Mouse (Mus musculus) heart, embryonic 10.5 days (tissue): ENCODE measurements at regions not wholly inside any gene's neighbourhood (a gene's known extent, or its start where the extent isn't known, plus 50 kb on each side); places are given as distances from the start of the nearest gene placed in this dataset.
A peak's percentile ranks its signal among the peaks of the same experiment; 100 is the strongest.

Source experiments
- DNase-seq: peaks from one replicate; pipeline ENCODE4 v3.0.0-alpha.2; 2017; ENCODE audit warnings: low spot score
- H3K27ac ChIP-seq: fragments of 300-500 bp; sonication (generic); 2 replicates; pipeline ENCODE4 v1.5.1; 2016; ENCODE audit warnings: mild to moderate bottlenecking
- H3K27me3 ChIP-seq: fragments of 300-500 bp; sonication (generic); 2 replicates; pipeline ENCODE4 v1.6.1; 2016; ENCODE audit warnings: mild to moderate bottlenecking; ENCODE audit not compliant: poor library complexity, insufficient read depth, severe bottlenecking
- H3K36me3 ChIP-seq: fragments of 300-500 bp; sonication (generic); 2 replicates; pipeline ENCODE4 v1.6.1; 2016; ENCODE audit warnings: mild to moderate bottlenecking, moderate library complexity
- H3K4me1 ChIP-seq: fragments of 300-500 bp; sonication (generic); 2 replicates; pipeline ENCODE4 v1.6.1; 2016; ENCODE audit warnings: mild to moderate bottlenecking
- H3K4me3 ChIP-seq: fragments of 300-500 bp; sonication (generic); 2 replicates; pipeline ENCODE4 v1.5.1; 2016; ENCODE audit warnings: mild to moderate bottlenecking, moderate library complexity
- H3K9me3 ChIP-seq: fragments of 300-500 bp; sonication (generic); 2 replicates; pipeline ENCODE4 v1.6.1; 2016; ENCODE audit warnings: mild to moderate bottlenecking, moderate library complexity
- WGBS: fragments of 180-500 bp; shearing (Covaris S2); methylation state at CpG from one replicate; pipeline ENCODE4 v1.1.7; 2016; 5-methylcytosine and 5-hydroxymethylcytosine counted together

GRCm38 (mm10) chr6:139391307-139391706 lies 110.5 kb downstream of the Rergl start:
- H3K4me3 ChIP-seq: no peak overlapping the region
- no peaks in the 10 kb centered on the region for H3K9me3 ChIP-seq
- WGBS: 6% methylated on average over 13 of the region's 13 CpGs
- H3K27ac ChIP-seq: no peak overlapping the region
- no peaks in the 10 kb centered on the region for H3K27me3 ChIP-seq
- no peaks in the 10 kb centered on the region for H3K36me3 ChIP-seq
- no peak for DNase-seq
- no peaks in the 10 kb centered on the region for H3K4me1 ChIP-seq

- H3K27me3 ChIP-seq: no peaks in the 10 kb centered on the region
- no peak for DNase-seq
Measured at GRCm38 (mm10) chr6:139350939-139351338, 150.8 kb downstream of the Rergl start.

GRCm38 (mm10) chr6:139325226-139325625 lies 176.6 kb downstream of the Rergl start:
- 84% methylated on average over 7 of the region's 7 CpGs for WGBS
- no peaks in the 10 kb centered on the region for H3K9me3 ChIP-seq
- H3K27me3 ChIP-seq: no peaks in the 10 kb centered on the region
- H3K4me3 ChIP-seq: no peak overlapping the region
- no peaks in the 10 kb centered on the region for H3K36me3 ChIP-seq
- DNase-seq: no peak
- H3K4me1 ChIP-seq: no peaks in the 10 kb centered on the region
- no peak overlapping the region for H3K27ac ChIP-seq

More at GRCm38 (mm10) chr6:139350939-139351338, 150.8 kb downstream of the Rergl start:
- Histone ChIP-seq H3K4me1 (no peaks in the 10 kb centered on the region), H3K27ac (no peak overlapping the region), H3K9me3 (no peaks in the 10 kb centered on the region), H3K4me3 (no peak overlapping the region), H3K36me3 (no peaks in the 10 kb centered on the region)
- WGBS: 75% methylated on average over 2 of the region's 2 CpGs

GRCm38 (mm10) chr6:139307651-139308050 lies 194.1 kb downstream of the Rergl start:
- DNase-seq: no peak
- H3K4me1 ChIP-seq: no peaks in the 10 kb centered on the region
- no peaks in the 10 kb centered on the region for H3K36me3 ChIP-seq
- H3K9me3 ChIP-seq: no peaks in the 10 kb centered on the region
- no peak overlapping the region for H3K4me3 ChIP-seq
- H3K27ac ChIP-seq: no peak overlapping the region
- WGBS: 72% methylated on average over 5 of the region's 5 CpGs
- H3K27me3 ChIP-seq: no peaks in the 10 kb centered on the region

GRCm38 (mm10) chr6:139304306-139304705 lies 197.5 kb downstream of the Rergl start:
- H3K4me3 ChIP-seq: no peak overlapping the region
- WGBS: 72% methylated on average over 2 of the region's 2 CpGs
- no peaks in the 10 kb centered on the region for H3K36me3 ChIP-seq
- no peaks in the 10 kb centered on the region for H3K27me3 ChIP-seq
- DNase-seq: no peak
- H3K9me3 ChIP-seq: no peaks in the 10 kb centered on the region
- no peaks in the 10 kb centered on the region for H3K4me1 ChIP-seq
- H3K27ac ChIP-seq: no peak overlapping the region

- no peaks in the 10 kb centered on the region for H3K36me3 ChIP-seq
- H3K27ac ChIP-seq: no peak overlapping the region
- DNase-seq: no peak
- no peaks in the 10 kb centered on the region for H3K4me1 ChIP-seq
- no peak overlapping the region for H3K4me3 ChIP-seq
- no peaks in the 10 kb centered on the region for H3K9me3 ChIP-seq
- 75% methylated on average over 2 of the region's 2 CpGs for WGBS
- H3K27me3 ChIP-seq: no peaks in the 10 kb centered on the region
Measured at GRCm38 (mm10) chr6:139295701-139296100, 206.1 kb downstream of the Rergl start.

GRCm38 (mm10) chr6:139279093-139279492 lies 222.7 kb downstream of the Rergl start:
- DNase-seq: no peak
- Histone ChIP-seq H3K27me3 (no peaks in the 10 kb centered on the region), H3K9me3 (no peaks in the 10 kb centered on the region), H3K36me3 (no peaks in the 10 kb centered on the region), H3K4me1 (peaks cover 3% of the 10 kb centered on the region; the same call in 1 of the 2 replicates), H3K27ac (no peak overlapping the region), H3K4me3 (no peak overlapping the region)
- WGBS: 92% methylated on average over 4 of the region's 4 CpGs

- H3K36me3 ChIP-seq: no peaks in the 10 kb centered on the region
- H3K9me3 ChIP-seq: no peaks in the 10 kb centered on the region
- no peak for DNase-seq
- no peak overlapping the region for H3K27ac ChIP-seq
- WGBS: 68% methylated on average over 3 of the region's 3 CpGs
- H3K4me1 ChIP-seq: peaks cover 3% of the 10 kb centered on the region; the same call in 1 of the 2 replicates
- no peak overlapping the region for H3K4me3 ChIP-seq
- H3K27me3 ChIP-seq: no peaks in the 10 kb centered on the region
Measured at GRCm38 (mm10) chr6:139275512-139275911, 226.3 kb downstream of the Rergl start.

- no peaks in the 10 kb centered on the region for H3K36me3 ChIP-seq
- DNase-seq: no peak
- H3K27me3 ChIP-seq: no peaks in the 10 kb centered on the region
- H3K4me1 ChIP-seq: no peaks in the 10 kb centered on the region
- H3K4me3 ChIP-seq: no peak overlapping the region
- 90% methylated on average over 4 of the region's 4 CpGs for WGBS
- H3K27ac ChIP-seq: no peak overlapping the region
- no peaks in the 10 kb centered on the region for H3K9me3 ChIP-seq
Measured at GRCm38 (mm10) chr6:139253704-139254103, 248.1 kb downstream of the Rergl start.

GRCm38 (mm10) chr6:139248920-139249547 lies 252.7 kb downstream of the Rergl start:
- peak; percentile 79 for DNase-seq
- Histone ChIP-seq H3K36me3 (no peaks in the 10 kb centered on the region), H3K27me3 (no peaks in the 10 kb centered on the region), H3K27ac (no peak overlapping the region), H3K4me3 (no peak overlapping the region), H3K9me3 (no peaks in the 10 kb centered on the region), H3K4me1 (peaks cover 4% of the 10 kb centered on the region; the same call in 1 of the 2 replicates)
- WGBS: 35% methylated on average over 11 of the region's 11 CpGs

- Histone ChIP-seq H3K9me3 (no peaks in the 10 kb centered on the region), H3K27me3 (no peaks in the 10 kb centered on the region), H3K36me3 (no peaks in the 10 kb centered on the region), H3K4me1 (no peaks in the 10 kb centered on the region), H3K4me3 (no peak overlapping the region), H3K27ac (no peak overlapping the region)
- WGBS: 79% methylated on average over 1 of the region's 1 CpGs
- no peak for DNase-seq
Measured at GRCm38 (mm10) chr6:139226127-139226526, 275.6 kb downstream of the Rergl start.

GRCm38 (mm10) chr6:139214488-139214887 lies 287.3 kb downstream of the Rergl start:
- H3K9me3 ChIP-seq: no peaks in the 10 kb centered on the region
- H3K27ac ChIP-seq: no peak overlapping the region
- no peak for DNase-seq
- H3K4me3 ChIP-seq: no peak overlapping the region
- H3K36me3 ChIP-seq: no peaks in the 10 kb centered on the region
- H3K4me1 ChIP-seq: no peaks in the 10 kb centered on the region
- no peaks in the 10 kb centered on the region for H3K27me3 ChIP-seq
- 65% methylated on average over 3 of the region's 3 CpGs for WGBS

- WGBS: 76% methylated on average over 2 of the region's 2 CpGs
- Histone ChIP-seq H3K4me1 (no peaks in the 10 kb centered on the region), H3K9me3 (no peaks in the 10 kb centered on the region), H3K27ac (no peak overlapping the region), H3K36me3 (no peaks in the 10 kb centered on the region), H3K4me3 (no peak overlapping the region), H3K27me3 (no peaks in the 10 kb centered on the region)
- DNase-seq: no peak
Measured at GRCm38 (mm10) chr6:139210256-139210655, 291.5 kb downstream of the Rergl start.

GRCm38 (mm10) chr6:139198601-139199000 lies 303.2 kb downstream of the Rergl start:
- 79% methylated on average over 4 of the region's 4 CpGs for WGBS
- Histone ChIP-seq H3K4me1 (no peaks in the 10 kb centered on the region), H3K27me3 (no peaks in the 10 kb centered on the region), H3K27ac (no peak overlapping the region), H3K9me3 (no peaks in the 10 kb centered on the region), H3K36me3 (no peaks in the 10 kb centered on the region), H3K4me3 (no peak overlapping the region)
- DNase-seq: no peak
